Mouse (Mus musculus): ENCODE data around the gene Gm49387. TPM values are rescaled to one million over a fixed set of nuclear protein-coding genes. Genes with fewer than 3 reads are reported as not detected.

The Gm49387 gene
- total RNA-seq, 2 experiments from 2014 or later = not detected

DNA sequence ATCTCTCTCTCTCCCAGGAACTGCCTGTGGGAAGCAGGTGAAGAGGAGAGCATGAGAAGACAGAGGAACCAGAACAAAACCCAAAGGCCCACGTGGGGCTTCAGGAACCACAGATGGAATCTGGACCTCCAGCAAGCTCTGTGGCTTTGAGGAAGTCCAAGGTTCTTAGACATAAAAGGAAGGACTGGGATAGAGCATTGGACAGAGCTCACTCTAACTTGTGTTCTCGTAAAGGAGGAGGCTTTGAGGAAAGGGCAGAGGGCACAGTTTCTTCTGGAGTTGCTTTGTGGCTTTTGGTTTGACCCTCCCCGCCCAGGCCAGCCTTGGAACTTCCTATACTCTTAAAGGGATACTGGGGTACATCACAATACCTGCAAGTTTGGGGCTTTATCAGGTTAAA is 108.0 kb downstream of the Gm49387 start:
- no peak for DNase-seq (ENCODE audit: low spot score in 2 of 2)

DNA sequence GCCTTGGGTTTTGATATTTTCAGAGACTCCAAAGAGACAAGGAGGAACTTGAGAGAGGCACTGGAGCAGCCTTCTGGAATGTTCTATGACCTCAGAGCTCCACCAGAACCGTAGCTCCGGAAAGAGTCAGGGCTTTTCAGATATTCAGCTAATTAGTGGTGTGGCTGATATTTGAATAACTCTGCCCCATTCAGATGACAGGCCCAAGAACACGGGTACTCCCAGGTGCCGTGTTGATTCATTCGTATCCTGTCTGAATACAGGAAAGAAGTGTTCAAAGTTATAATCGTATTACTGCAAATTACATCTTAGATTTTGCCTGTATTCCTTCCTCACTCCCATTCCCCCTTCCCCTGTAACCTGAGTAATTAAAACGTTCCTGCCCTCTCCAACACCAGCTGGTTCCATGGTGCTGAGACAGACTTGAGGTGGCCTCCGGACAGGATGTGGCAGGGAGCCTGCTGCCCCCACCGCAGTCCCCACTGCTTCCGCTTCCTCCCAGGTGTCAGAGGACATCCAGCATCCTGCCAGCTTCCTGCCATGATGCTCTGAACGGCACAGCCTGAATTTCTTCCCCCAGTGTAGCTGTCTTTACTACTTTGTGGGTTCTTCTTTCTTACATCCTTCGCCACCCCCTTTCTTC is 109.1 kb downstream of the Gm49387 start:
- DNase-seq (ENCODE audit: low spot score in 2 of 2) = no peak

DNA sequence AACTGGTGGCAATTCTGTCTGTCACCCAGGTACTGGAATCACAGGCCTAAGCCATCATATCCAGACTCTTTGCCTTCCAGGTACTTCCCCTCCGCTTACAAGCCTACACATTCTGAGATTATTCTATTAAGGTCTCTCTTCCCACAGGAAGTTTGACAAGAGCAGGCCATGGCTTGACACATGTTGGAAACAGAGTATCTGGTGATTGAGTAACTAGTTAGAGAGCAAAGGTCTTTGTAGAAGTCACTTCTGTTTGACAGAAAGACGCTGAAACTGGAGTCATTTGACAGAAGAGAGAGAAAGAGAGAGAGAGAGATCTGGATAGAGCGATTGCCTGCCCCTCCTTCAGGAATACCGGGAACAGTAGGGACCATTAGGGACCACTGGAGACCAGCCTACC is 109.8 kb downstream of the Gm49387 start:
- no peak for DNase-seq (ENCODE audit: low spot score in 2 of 2)

DNA sequence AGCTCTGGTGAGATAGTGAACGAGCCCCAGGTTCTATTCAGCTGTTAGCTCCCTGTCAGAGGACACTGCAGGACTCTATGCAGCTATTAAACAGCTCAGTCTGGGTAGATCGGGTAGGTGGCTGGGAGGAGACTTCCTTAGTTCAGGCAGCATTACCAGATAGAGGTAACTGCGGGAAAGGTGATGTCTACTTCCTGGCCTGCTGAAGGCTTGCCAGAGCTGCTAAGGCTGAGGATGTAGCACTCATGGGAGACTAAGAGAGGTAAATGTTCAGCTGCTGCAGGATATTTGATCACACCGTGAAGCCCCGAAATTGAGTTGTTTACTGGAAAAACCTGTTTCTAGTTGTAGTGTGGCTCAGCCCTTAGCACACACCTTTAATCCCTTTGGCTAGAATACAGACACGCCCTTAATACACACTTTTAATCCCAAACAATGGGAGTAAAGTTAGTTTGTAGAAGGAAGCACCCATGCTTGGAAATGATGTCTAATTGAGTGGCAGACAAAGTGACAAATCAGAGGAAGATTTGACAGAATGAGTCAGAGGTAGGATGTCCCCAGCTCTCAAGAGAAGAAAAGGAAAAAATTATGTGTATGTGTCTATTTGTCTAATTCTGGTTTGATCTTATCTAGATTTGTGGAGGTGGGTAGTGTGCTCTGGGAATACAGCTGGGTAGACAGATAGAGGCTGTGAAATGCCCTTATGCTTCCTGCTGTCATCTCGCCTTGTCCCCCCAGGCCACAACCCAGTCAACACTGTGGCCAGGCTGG is 115.5 kb downstream of the Gm49387 start:
- no peak for DNase-seq (ENCODE audit: low spot score in 2 of 2)

DNA sequence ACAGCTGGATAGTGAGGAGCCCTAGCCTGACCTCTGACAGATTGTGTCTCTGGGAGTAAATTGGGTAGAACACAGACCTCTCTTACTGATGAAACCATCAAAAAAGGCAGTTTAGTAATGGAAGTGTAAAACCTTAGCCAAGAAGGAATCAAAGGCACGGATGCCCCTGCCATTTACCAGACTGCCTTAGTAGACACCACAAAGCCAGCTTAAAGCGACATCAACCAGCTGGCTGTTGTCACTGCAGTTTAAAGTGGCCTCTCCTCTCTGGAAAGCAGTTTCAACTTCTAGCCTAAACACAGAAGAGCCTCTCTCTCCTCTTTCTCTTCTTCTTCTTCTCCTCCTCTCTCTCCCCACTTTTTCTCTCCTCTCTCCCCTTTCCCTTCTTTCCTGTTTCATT is 119.4 kb downstream of the Gm49387 start:
- DNase-seq (ENCODE audit: low spot score in 2 of 2) = no peak

DNA sequence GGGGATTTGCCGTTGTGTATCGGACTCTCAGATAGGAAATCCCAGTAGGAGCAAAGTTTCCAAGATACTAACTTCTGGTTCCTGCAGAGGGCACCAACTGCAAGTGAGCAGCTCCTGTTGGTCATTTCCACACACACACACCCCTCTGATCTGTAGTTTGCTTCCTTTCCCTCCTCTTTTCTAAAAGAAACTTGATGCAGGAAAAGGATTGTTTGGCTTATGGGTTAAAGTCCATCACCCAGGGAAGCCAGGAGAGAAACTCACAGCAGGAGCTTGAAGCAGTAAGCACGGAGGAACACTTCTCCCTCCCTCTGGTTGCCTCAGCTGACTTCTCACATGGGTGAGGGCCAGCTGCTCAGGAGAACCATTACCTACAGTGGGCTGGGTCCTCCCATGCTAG is 121.5 kb downstream of the Gm49387 start:
- DNase-seq (ENCODE audit: low spot score in 2 of 2) = no peak

DNA sequence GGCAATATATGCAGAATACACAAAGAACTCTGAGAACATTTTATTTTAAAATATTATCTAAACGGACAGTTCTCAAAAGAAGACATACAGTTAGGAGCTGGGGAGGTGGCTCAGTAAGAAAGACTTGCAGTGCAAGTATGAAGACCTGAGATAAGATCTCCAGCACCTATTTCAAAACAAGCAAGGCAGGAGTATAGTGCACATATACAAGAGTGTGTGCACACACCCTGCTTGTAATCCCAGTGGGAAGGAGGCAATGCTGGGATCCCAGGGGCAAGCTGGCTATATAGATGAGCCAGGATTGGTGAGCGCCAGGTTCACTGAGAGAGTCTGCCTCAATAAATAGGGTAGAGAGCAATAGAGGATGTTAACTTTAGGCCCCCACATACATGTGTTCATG is 124.8 kb downstream of the Gm49387 start:
- DNase-seq (ENCODE audit: low spot score in 2 of 2) = no peak

DNA sequence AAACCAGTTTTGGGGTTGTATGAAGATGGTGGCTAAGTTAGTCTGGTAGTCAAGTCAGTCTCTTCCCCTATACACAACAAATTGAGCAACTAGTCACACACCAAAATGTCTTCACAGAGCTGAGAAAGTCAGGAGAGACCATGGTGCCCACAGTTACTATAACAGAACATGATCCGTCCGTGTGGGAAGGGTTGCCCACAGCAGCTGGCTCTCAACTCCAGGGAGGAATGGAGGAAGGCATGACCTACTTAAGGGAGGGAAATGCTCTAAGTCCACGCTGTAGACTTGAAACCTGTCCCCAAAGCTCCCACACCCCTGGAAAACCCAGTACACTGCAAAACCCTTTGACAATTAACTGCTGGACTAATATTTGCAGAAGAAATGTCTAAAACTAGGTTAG is 130.4 kb downstream of the Gm49387 start:
- DNase-seq (ENCODE audit: low spot score in 2 of 2) = no peak

DNA sequence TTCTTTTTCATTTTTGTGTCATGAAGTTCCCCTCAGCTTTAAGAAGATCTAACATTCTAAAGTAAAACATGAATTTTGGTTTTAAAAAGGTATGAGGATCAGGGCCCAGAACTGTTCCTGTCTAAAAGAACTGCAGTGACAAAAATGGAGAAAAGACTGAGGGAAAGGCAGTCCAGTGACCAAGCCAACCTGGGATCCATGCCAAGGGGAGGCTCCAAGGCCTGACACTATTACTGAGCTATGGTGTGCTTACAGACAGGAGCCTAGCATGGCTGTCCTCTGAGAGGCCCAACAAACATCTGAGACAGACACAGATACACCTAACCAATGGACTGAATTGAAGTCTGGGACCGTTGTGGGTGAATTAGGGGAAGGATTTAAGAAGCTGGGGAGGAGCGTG is 130.8 kb downstream of the Gm49387 start:
- DNase-seq (ENCODE audit: low spot score in 2 of 2) = peak in 1 of 2 experiments; percentile 29

DNA sequence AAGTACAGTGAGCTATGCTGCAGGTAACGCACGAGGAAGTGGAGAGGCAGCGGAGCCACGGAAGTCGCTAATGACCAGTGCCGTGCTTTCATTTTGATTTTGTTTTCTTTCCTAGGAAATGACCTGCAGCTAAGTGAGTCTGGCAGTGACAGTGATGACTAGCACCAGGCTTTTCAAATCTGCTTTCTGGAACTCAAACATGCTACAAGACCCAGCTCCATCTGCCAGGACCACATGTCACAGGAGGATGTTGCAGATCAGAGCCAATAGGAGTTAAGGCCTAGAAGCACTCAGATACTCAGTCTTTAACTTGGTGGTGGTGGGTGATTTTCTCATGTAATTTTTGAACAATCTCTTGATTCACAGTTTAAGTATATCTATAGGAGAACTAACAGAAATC is 134.2 kb downstream of the Gm49387 start:
- no peak for DNase-seq (ENCODE audit: low spot score in 2 of 2)

DNA sequence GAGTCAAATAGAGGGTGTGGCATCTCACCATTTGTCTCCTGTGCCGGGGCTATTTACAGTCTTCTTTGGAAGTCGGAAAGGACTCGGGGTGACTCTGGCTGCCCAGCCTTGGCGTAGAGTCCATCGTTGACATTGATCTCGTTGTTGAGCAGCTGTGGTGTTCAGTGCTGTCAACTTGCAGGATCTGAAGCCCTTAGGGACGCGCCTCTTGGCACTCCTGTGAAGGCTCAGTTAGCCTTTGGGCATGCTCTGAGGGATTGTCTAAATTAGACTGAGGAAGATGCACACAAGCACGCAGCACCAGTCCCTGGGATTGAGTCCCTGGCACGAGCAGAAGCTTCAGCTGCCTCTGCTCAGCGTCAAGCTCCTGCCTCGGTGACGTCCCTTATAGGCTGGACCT is 137.3 kb downstream of the Gm49387 start:
- DNase-seq (ENCODE audit: low spot score in 2 of 2) = no peak

Other genes with a start within 250 kb of the Gm49387 start
- gene Sh3bp5, start 204.8 kb downstream of the Gm49387 start, total RNA-seq (2021) = 100 to 1,000 TPM; 136 to 182 TPM
- 10 to 100 TPM; 52.1 to 60.1 TPM for gene Eaf1, start 146.5 kb downstream of the Gm49387 start, total RNA-seq (2021)
- gene Mettl6, start 145.8 kb downstream of the Gm49387 start, total RNA-seq (2021) = 10 to 100 TPM; 19.9 to 20.8 TPM
- gene Colq, start 49.5 kb downstream of the Gm49387 start, total RNA-seq (2021) = not detected
- 10 to 100 TPM; 41.3 to 57.0 TPM for gene Btd, start 150 bp upstream of the Gm49387 start, total RNA-seq (2021)
- 10 to 100 TPM; 46.3 to 46.8 TPM for gene Hacl1, start 408 bp upstream of the Gm49387 start, total RNA-seq (2021)
- gene Ankrd28, start 189.8 kb upstream of the Gm49387 start, total RNA-seq (2021) = 10 to 100 TPM; 14.3 to 15.4 TPM

Measured in adrenal gland, adult 18-20 months (tissue).